Mouse (Mus musculus) hindbrain, embryonic 15.5 days (tissue): Measurements from ENCODE around the gene Bex3. TPM values are rescaled to one million over a fixed set of nuclear protein-coding genes. Genes with fewer than 3 reads are reported as not detected.

Experiments used
- polyA plus RNA-seq: library from polyadenylated mRNA; unstranded; fragments of >200 nt; fragmentation: Nextera tagmentation; extraction: Ambion mirVana; gene quantifications from 2 replicates; pipeline ENCODE4 v1.2.1, GENCODE M21; 2015

Bex3 gene
- polyA plus RNA-seq, 1 experiment from 2014 or later, result 743 TPM

Other genes with a start within 250 kb of the Bex3 start
- 138 and 141 TPM in 2 replicates for gene Arxes1, start 236.9 kb upstream of the Bex3 start, polyA plus RNA-seq
- gene Bex2, start 202.0 kb upstream of the Bex3 start, polyA plus RNA-seq, result 704 and 736 TPM in 2 replicates
- not detected in 2 replicates for gene Nxf3, start 185.0 kb upstream of the Bex3 start, polyA plus RNA-seq
- 142 and 146 TPM in 2 replicates for gene Bex4, start 131.3 kb upstream of the Bex3 start, polyA plus RNA-seq
- 119 and 125 TPM in 2 replicates for gene Tceal8, start 97.9 kb upstream of the Bex3 start, polyA plus RNA-seq
- gene Tceal5, start 66.4 kb upstream of the Bex3 start, polyA plus RNA-seq, result 35.3 and 37.8 TPM in 2 replicates
- 2.7 and 4.1 TPM in 2 replicates for gene Tceal7, start 55.5 kb upstream of the Bex3 start, polyA plus RNA-seq
- gene Bex1, start 54.7 kb upstream of the Bex3 start, polyA plus RNA-seq, result 259 and 270 TPM in 2 replicates
- 236 and 251 TPM in 2 replicates for gene Tceal9, start 25.2 kb upstream of the Bex3 start, polyA plus RNA-seq
- not detected in 2 replicates for gene Kir3dl1, start 247.7 kb downstream of the Bex3 start, polyA plus RNA-seq